Mouse (Mus musculus): ENCODE data around the gene Gnaz. TPM values are rescaled to one million over a fixed set of nuclear protein-coding genes. Genes with fewer than 3 reads are reported as not detected.

Gnaz gene
- polyA plus RNA-seq, 1 experiment from 2014 or later = 2.9 TPM

GRCm38 (mm10) chr10:74940795-74941194 lies 26.2 kb upstream of the Gnaz start:
- Histone ChIP-seq H3K36me3 (ENCODE audit: control insufficient read depth, insufficient read depth, low read length) (no peaks in the 10 kb centered on the region), H3K27ac (ENCODE audit: low read length) (no peak overlapping the region), H3K9ac (ENCODE audit: low read depth, low read length) (no peak overlapping the region), H3K4me3 (ENCODE audit: low read length) (no peak overlapping the region), H3K4me1 (ENCODE audit: control insufficient read depth, insufficient read depth, low read length) (no peaks in the 10 kb centered on the region), H3K4me2 (ENCODE audit: low read depth, low read length) (no peak overlapping the region), H3K27me3 (replicated peaks; ENCODE audit: control insufficient read depth, insufficient read depth, low read length) (no peaks in the 10 kb centered on the region), H3K9me3 (ENCODE audit: control insufficient read depth, low read length) (no peaks in the 10 kb centered on the region)
- WGBS = 96% methylated on average over 1 of the region's 1 CpGs
- ATAC-seq = no peak

GRCm38 (mm10) chr10:74952830-74953443 lies 14.0 kb upstream of the Gnaz start:
- Histone ChIP-seq H3K36me3 (ENCODE audit: control insufficient read depth, insufficient read depth, low read length) (no peaks in the 10 kb centered on the region), H3K4me3 (ENCODE audit: low read length) (no peak overlapping the region), H3K9ac (ENCODE audit: low read depth, low read length) (no peak overlapping the region), H3K9me3 (ENCODE audit: control insufficient read depth, low read length) (no peaks in the 10 kb centered on the region), H3K4me2 (ENCODE audit: low read depth, low read length) (no peak overlapping the region), H3K27me3 (replicated peaks; ENCODE audit: control insufficient read depth, insufficient read depth, low read length) (no peaks in the 10 kb centered on the region), H3K27ac (ENCODE audit: low read length) (no peak overlapping the region), H3K4me1 (ENCODE audit: control insufficient read depth, insufficient read depth, low read length) (peaks cover 3% of the 10 kb centered on the region; the same call in 1 of the 2 replicates)
- 33% methylated on average over 9 of the region's 9 CpGs for WGBS
- peak; percentile 68; the same call in 1 of the 2 replicates for ATAC-seq

GRCm38 (mm10) chr10:74964380-74964779 lies 2.6 kb upstream of the Gnaz start:
- no peaks in the 10 kb centered on the region for H3K36me3 ChIP-seq (ENCODE audit: control insufficient read depth, insufficient read depth, low read length)
- H3K4me2 ChIP-seq (ENCODE audit: low read depth, low read length) = no peak overlapping the region
- H3K27me3 ChIP-seq (replicated peaks; ENCODE audit: control insufficient read depth, insufficient read depth, low read length) = no peaks in the 10 kb centered on the region; the same call in 1 of the 2 replicates
- H3K4me3 ChIP-seq (ENCODE audit: low read length) = no peak overlapping the region
- no peak for ATAC-seq
- peaks cover 9% of the 10 kb centered on the region for H3K4me1 ChIP-seq (ENCODE audit: control insufficient read depth, insufficient read depth, low read length)
- H3K9ac ChIP-seq (ENCODE audit: low read depth, low read length) = no peak overlapping the region
- 77% methylated on average over 1 of the region's 1 CpGs for WGBS
- H3K27ac ChIP-seq (ENCODE audit: low read length) = no peak overlapping the region
- no peaks in the 10 kb centered on the region for H3K9me3 ChIP-seq (ENCODE audit: control insufficient read depth, low read length)

- Histone ChIP-seq H3K27me3 (replicated peaks; ENCODE audit: control insufficient read depth, insufficient read depth, low read length) (no peaks in the 10 kb centered on the region; the same call in 1 of the 2 replicates), H3K4me2 (ENCODE audit: low read depth, low read length) (peak overlapping the region; percentile 98), H3K27ac (ENCODE audit: low read length) (no peak overlapping the region), H3K4me1 (ENCODE audit: control insufficient read depth, insufficient read depth, low read length) (peaks cover 9% of the 10 kb centered on the region), H3K36me3 (ENCODE audit: control insufficient read depth, insufficient read depth, low read length) (no peaks in the 10 kb centered on the region), H3K9me3 (ENCODE audit: control insufficient read depth, low read length) (no peaks in the 10 kb centered on the region), H3K4me3 (ENCODE audit: low read length) (peak overlapping the region; percentile 68), H3K9ac (ENCODE audit: low read depth, low read length) (peak overlapping the region; percentile 68)
- peak; percentile 10; the same call in 1 of the 2 replicates for ATAC-seq
- 7% methylated on average over 25 of the region's 25 CpGs for WGBS
Measured at GRCm38 (mm10) chr10:74967651-74968267, 782 bp downstream of the Gnaz start.

GRCm38 (mm10) chr10:74969266-74969665 lies 2.3 kb downstream of the Gnaz start:
- Histone ChIP-seq H3K4me3 (ENCODE audit: low read length) (no peak overlapping the region), H3K27ac (ENCODE audit: low read length) (no peak overlapping the region), H3K4me1 (ENCODE audit: control insufficient read depth, insufficient read depth, low read length) (peaks cover 9% of the 10 kb centered on the region), H3K9me3 (ENCODE audit: control insufficient read depth, low read length) (no peaks in the 10 kb centered on the region), H3K27me3 (replicated peaks; ENCODE audit: control insufficient read depth, insufficient read depth, low read length) (no peaks in the 10 kb centered on the region; the same call in 1 of the 2 replicates), H3K4me2 (ENCODE audit: low read depth, low read length) (no peak overlapping the region), H3K9ac (ENCODE audit: low read depth, low read length) (no peak overlapping the region), H3K36me3 (ENCODE audit: control insufficient read depth, insufficient read depth, low read length) (no peaks in the 10 kb centered on the region)
- WGBS = 75% methylated on average over 2 of the region's 2 CpGs
- no peak for ATAC-seq

- Histone ChIP-seq H3K4me1 (ENCODE audit: control insufficient read depth, insufficient read depth, low read length) (no peaks in the 10 kb centered on the region), H3K9me3 (ENCODE audit: control insufficient read depth, low read length) (no peaks in the 10 kb centered on the region), H3K4me2 (ENCODE audit: low read depth, low read length) (no peak overlapping the region), H3K36me3 (ENCODE audit: control insufficient read depth, insufficient read depth, low read length) (no peaks in the 10 kb centered on the region), H3K27me3 (replicated peaks; ENCODE audit: control insufficient read depth, insufficient read depth, low read length) (no peaks in the 10 kb centered on the region; the same call in 1 of the 2 replicates), H3K27ac (ENCODE audit: low read length) (no peak overlapping the region), H3K9ac (ENCODE audit: low read depth, low read length) (no peak overlapping the region), H3K4me3 (ENCODE audit: low read length) (no peak overlapping the region)
- ATAC-seq = no peak
- 64% methylated on average over 6 of the region's 6 CpGs for WGBS
Measured at GRCm38 (mm10) chr10:74973026-74973425, 6.0 kb downstream of the Gnaz start.

- no peak for ATAC-seq
- 67% methylated on average over 7 of the region's 7 CpGs for WGBS
- Histone ChIP-seq H3K27me3 (replicated peaks; ENCODE audit: control insufficient read depth, insufficient read depth, low read length) (no peaks in the 10 kb centered on the region), H3K9me3 (ENCODE audit: control insufficient read depth, low read length) (no peaks in the 10 kb centered on the region), H3K27ac (ENCODE audit: low read length) (no peak overlapping the region), H3K9ac (ENCODE audit: low read depth, low read length) (no peak overlapping the region), H3K36me3 (ENCODE audit: control insufficient read depth, insufficient read depth, low read length) (no peaks in the 10 kb centered on the region), H3K4me3 (ENCODE audit: low read length) (no peak overlapping the region), H3K4me1 (ENCODE audit: control insufficient read depth, insufficient read depth, low read length) (no peaks in the 10 kb centered on the region), H3K4me2 (ENCODE audit: low read depth, low read length) (no peak overlapping the region)
Measured at GRCm38 (mm10) chr10:74975626-74976025, 8.6 kb downstream of the Gnaz start.

GRCm38 (mm10) chr10:74976429-74976828 lies 9.5 kb downstream of the Gnaz start:
- Histone ChIP-seq H3K27ac (ENCODE audit: low read length) (no peak overlapping the region), H3K36me3 (ENCODE audit: control insufficient read depth, insufficient read depth, low read length) (no peaks in the 10 kb centered on the region), H3K4me1 (ENCODE audit: control insufficient read depth, insufficient read depth, low read length) (no peaks in the 10 kb centered on the region), H3K4me2 (ENCODE audit: low read depth, low read length) (no peak overlapping the region), H3K9ac (ENCODE audit: low read depth, low read length) (no peak overlapping the region), H3K4me3 (ENCODE audit: low read length) (no peak overlapping the region), H3K9me3 (ENCODE audit: control insufficient read depth, low read length) (no peaks in the 10 kb centered on the region), H3K27me3 (replicated peaks; ENCODE audit: control insufficient read depth, insufficient read depth, low read length) (no peaks in the 10 kb centered on the region)
- ATAC-seq = no peak
- WGBS = 69% methylated on average over 7 of the region's 7 CpGs

GRCm38 (mm10) chr10:74978056-74978455 lies 11.1 kb downstream of the Gnaz start:
- Histone ChIP-seq H3K27ac (ENCODE audit: low read length) (no peak overlapping the region), H3K4me3 (ENCODE audit: low read length) (no peak overlapping the region), H3K9me3 (ENCODE audit: control insufficient read depth, low read length) (no peaks in the 10 kb centered on the region), H3K27me3 (replicated peaks; ENCODE audit: control insufficient read depth, insufficient read depth, low read length) (no peaks in the 10 kb centered on the region), H3K4me2 (ENCODE audit: low read depth, low read length) (no peak overlapping the region), H3K9ac (ENCODE audit: low read depth, low read length) (no peak overlapping the region), H3K4me1 (ENCODE audit: control insufficient read depth, insufficient read depth, low read length) (no peaks in the 10 kb centered on the region), H3K36me3 (ENCODE audit: control insufficient read depth, insufficient read depth, low read length) (no peaks in the 10 kb centered on the region)
- no peak for ATAC-seq
- 69% methylated on average over 4 of the region's 4 CpGs for WGBS
